Mouse (Mus musculus): ENCODE results near the gene Rab4a.

DNA sequence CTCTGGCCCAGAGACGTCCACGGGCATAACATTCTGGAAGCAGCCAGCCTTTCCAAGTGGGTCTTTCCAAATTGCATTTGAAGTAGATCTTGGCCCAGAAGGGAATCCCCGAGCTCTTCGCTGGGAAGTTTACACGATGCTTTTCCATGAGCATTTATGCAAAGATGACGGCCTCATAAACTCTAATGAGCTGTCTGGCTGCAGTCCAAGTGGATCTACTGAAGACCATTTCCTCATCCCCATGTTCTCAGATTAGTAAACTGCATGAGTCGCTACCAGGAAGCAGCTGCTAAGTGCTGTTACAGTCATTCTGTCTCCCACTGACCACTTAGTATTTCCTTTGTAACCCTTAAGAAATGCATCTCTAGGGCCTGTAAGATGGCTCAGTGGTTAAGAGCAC lies 42.4 kb upstream of the Rab4a start:
- TF ChIP-seq CTCF (IDR thresholded peaks at IDR 0.05; ENCODE audit: low read depth, low read length) (no peak), GATA1 (IDR thresholded peaks at IDR 0.05; ENCODE audit: borderline replicate concordance, low read length) (no peak), POLR2AphosphoS5 (IDR thresholded peaks at IDR 0.05; ENCODE audit: insufficient replicate concordance, low read depth, low read length) (no peak), TAL1 (conservative IDR thresholded peaks at IDR 0.05; ENCODE audit: low read depth, low read length) (no peak)

Measured in G1E (cell line).